Mouse (Mus musculus) heart, adult 11 months (tissue): Measurements from ENCODE around the gene Pde11a.

ENCODE experiments used
- DNase-seq: peaks from one replicate; pipeline ENCODE4 v3.0.0; 2022

The Pde11a gene

GRCm38 (mm10) chr2:76338215-76339156, at the start of gene Pde11a:
Gene Pde11a (minus strand): TSS chr2:76338774.
- peak; percentile 85 for DNase-seq

- DNase-seq = peak; percentile 24
These were observed 48.0 kb upstream of the Pde11a start for GRCm38 (mm10) chr2:76386531-76386930.

GRCm38 (mm10) chr2:76378646-76379045, 40.1 kb upstream of the Pde11a start:
- DNase-seq = peak; percentile 67

GRCm38 (mm10) chr2:76374544-76375206, 36.1 kb upstream of the Pde11a start:
- peak; percentile 9 for DNase-seq

- peak; percentile 91 for DNase-seq
These were observed 33.7 kb upstream of the Pde11a start for GRCm38 (mm10) chr2:76372244-76372643.

GRCm38 (mm10) chr2:76370656-76370922, 32.0 kb upstream of the Pde11a start:
- no peak for DNase-seq

GRCm38 (mm10) chr2:76369821-76370655, 31.5 kb upstream of the Pde11a start, which contains the start of gene Rbm45:
Gene Rbm45 (plus strand): TSS chr2:76369984.
- peak; percentile 97 for DNase-seq

- DNase-seq = peak; percentile 82
These were observed 30.5 kb upstream of the Pde11a start for GRCm38 (mm10) chr2:76368861-76369660.

GRCm38 (mm10) chr2:76367188-76367922, 28.8 kb upstream of the Pde11a start:
- DNase-seq = peak; percentile 88

GRCm38 (mm10) chr2:76365811-76366210, 27.2 kb upstream of the Pde11a start:
- DNase-seq = peak; percentile 68

GRCm38 (mm10) chr2:76362111-76362510, 23.5 kb upstream of the Pde11a start:
- DNase-seq = peak; percentile 39

- DNase-seq = no peak
These were observed 21.7 kb upstream of the Pde11a start, which contains the start of gene Cyct for GRCm38 (mm10) chr2:76360226-76360625. Gene Cyct (minus strand): TSS chr2:76360450.

- peak; percentile 82 for DNase-seq
These were observed 9.3 kb upstream of the Pde11a start for GRCm38 (mm10) chr2:76347839-76348238.

- peak; percentile 34 for DNase-seq
These were observed 3.6 kb upstream of the Pde11a start for GRCm38 (mm10) chr2:76342146-76342545.

GRCm38 (mm10) chr2:76334596-76334995, 4.0 kb downstream of the Pde11a start:
- DNase-seq = no peak

- peak; percentile 80 for DNase-seq
These were observed 6.3 kb downstream of the Pde11a start for GRCm38 (mm10) chr2:76332161-76332805.

- peak; percentile 81 for DNase-seq
These were observed 8.5 kb downstream of the Pde11a start for GRCm38 (mm10) chr2:76330081-76330480.

GRCm38 (mm10) chr2:76326161-76326560, 12.4 kb downstream of the Pde11a start:
- peak; percentile 60 for DNase-seq

GRCm38 (mm10) chr2:76324463-76324862, 14.1 kb downstream of the Pde11a start:
- DNase-seq = peak; percentile 57

GRCm38 (mm10) chr2:76323185-76323875, 15.2 kb downstream of the Pde11a start:
- peak; percentile 64 for DNase-seq
